Mouse (Mus musculus) neural tube, embryonic 13.5 days (tissue): ENCODE data around the gene Atg13. TPM values are rescaled to one million over a fixed set of nuclear protein-coding genes. Genes with fewer than 3 reads are reported as not detected.
A peak's percentile ranks its signal among the peaks of the same experiment; 100 is the strongest.

ENCODE experiments used
- ATAC-seq: fragments of 200-750 bp; cut with Nextera tagmentation; 2 replicates; pipeline ENCODE4 v1.8.0; 2017; ENCODE audit warnings: low read depth, mild to moderate bottlenecking, moderate TSS enrichment, moderate library complexity
- H3K27ac ChIP-seq: fragments of 300-500 bp; sonication (generic); replicated peaks from 2 replicates; pipeline ENCODE4 v1.5.1; 2015; ENCODE audit warnings: moderate library complexity, mild to moderate bottlenecking, inconsistent platforms
- H3K27me3 ChIP-seq: fragments of 300-500 bp; sonication (generic); 2 replicates; pipeline ENCODE4 v1.6.1; 2015; ENCODE audit warnings: mild to moderate bottlenecking, inconsistent platforms
- H3K36me3 ChIP-seq: fragments of 300-500 bp; sonication (generic); 2 replicates; pipeline ENCODE4 v1.6.1; 2015; ENCODE audit warnings: mild to moderate bottlenecking, inconsistent platforms
- H3K4me1 ChIP-seq: fragments of 300-500 bp; sonication (generic); replicated peaks from 2 replicates; pipeline ENCODE4 v1.6.1; 2015; ENCODE audit warnings: inconsistent platforms
- H3K4me2 ChIP-seq: fragments of 300-500 bp; sonication (generic); 2 replicates; pipeline ENCODE4 v1.6.1; 2015; ENCODE audit warnings: inconsistent platforms, mild to moderate bottlenecking, moderate library complexity
- H3K4me3 ChIP-seq: fragments of 300-500 bp; sonication (generic); 2 replicates; pipeline ENCODE4 v1.5.1; 2015; ENCODE audit warnings: mild to moderate bottlenecking, inconsistent platforms
- H3K9ac ChIP-seq: fragments of 300-500 bp; sonication (generic); 2 replicates; pipeline ENCODE4 v1.6.1; 2015; ENCODE audit warnings: moderate library complexity, mild to moderate bottlenecking, inconsistent platforms
- H3K9me3 ChIP-seq: fragments of 300-500 bp; sonication (generic); 2 replicates; pipeline ENCODE4 v1.6.1; 2016; ENCODE audit warnings: inconsistent platforms
- whole genome bisulfite sequencing: fragments of 180-500 bp; shearing (Covaris S2); methylation state at CpG from one replicate; pipeline ENCODE4 v1.1.7; 2015; 5-methylcytosine and 5-hydroxymethylcytosine counted together
- polyA plus RNA-seq: library from polyadenylated mRNA; unstranded; fragments of >200 nt; fragmentation: Nextera tagmentation; extraction: Ambion mirVana; gene quantifications from 2 replicates; pipeline ENCODE4 v1.2.1, GENCODE M21; 2015

The Atg13 gene
- polyA plus RNA-seq, 1 experiment from 2014 or later: 36.2 TPM

- Histone ChIP-seq H3K9ac (no peak overlapping the region), H3K4me2 (no peak overlapping the region)
- WGBS: 79% methylated on average over 8 of the region's 8 CpGs
Measured at GRCm38 (mm10) chr2:91656774-91657173, 53.6 kb downstream of the Atg13 start.

GRCm38 (mm10) chr2:91655827-91656226, 54.5 kb downstream of the Atg13 start:
- ATAC-seq: no peak
- Histone ChIP-seq H3K27ac (no peak overlapping the region), H3K9ac (no peak overlapping the region), H3K36me3 (peaks cover 79% of the 10 kb centered on the region), H3K9me3 (no peaks in the 10 kb centered on the region), H3K4me1 (peaks cover 25% of the 10 kb centered on the region), H3K27me3 (no peaks in the 10 kb centered on the region), H3K4me2 (no peak overlapping the region), H3K4me3 (no peak overlapping the region)
- WGBS: 72% methylated on average over 6 of the region's 6 CpGs

More at GRCm38 (mm10) chr2:91656774-91657173, 53.6 kb downstream of the Atg13 start:
- no peak for ATAC-seq
- peaks cover 15% of the 10 kb centered on the region for H3K4me1 ChIP-seq
- H3K27ac ChIP-seq: no peak overlapping the region
- H3K27me3 ChIP-seq: no peaks in the 10 kb centered on the region
- no peak overlapping the region for H3K4me3 ChIP-seq
- no peaks in the 10 kb centered on the region for H3K9me3 ChIP-seq
- H3K36me3 ChIP-seq: peaks cover 87% of the 10 kb centered on the region

GRCm38 (mm10) chr2:91655388-91655787, 55.0 kb downstream of the Atg13 start:
- Histone ChIP-seq H3K9me3 (no peaks in the 10 kb centered on the region), H3K4me2 (no peak overlapping the region), H3K27ac (no peak overlapping the region), H3K27me3 (no peaks in the 10 kb centered on the region), H3K4me1 (peaks cover 29% of the 10 kb centered on the region), H3K36me3 (peaks cover 78% of the 10 kb centered on the region), H3K4me3 (no peak overlapping the region), H3K9ac (no peak overlapping the region)
- no peak for ATAC-seq
- 94% methylated on average over 5 of the region's 5 CpGs for WGBS

- H3K4me1 ChIP-seq: peaks cover 44% of the 10 kb centered on the region
- H3K4me2 ChIP-seq: no peak overlapping the region
- H3K27me3 ChIP-seq: no peaks in the 10 kb centered on the region
- no peak overlapping the region; the same call in 1 of the 2 replicates for H3K9ac ChIP-seq
- H3K9me3 ChIP-seq: no peaks in the 10 kb centered on the region
- no peak for ATAC-seq
- no peak overlapping the region for H3K4me3 ChIP-seq
- H3K27ac ChIP-seq: no peak overlapping the region
- WGBS: 55% methylated on average over 6 of the region's 6 CpGs
- peaks cover 55% of the 10 kb centered on the region for H3K36me3 ChIP-seq
Measured at GRCm38 (mm10) chr2:91652863-91653262, 57.5 kb downstream of the Atg13 start.

GRCm38 (mm10) chr2:91651458-91652258, 58.7 kb downstream of the Atg13 start:
- Histone ChIP-seq H3K4me1 (peaks cover 46% of the 10 kb centered on the region), H3K4me2 (peak overlapping the region; percentile 86; the same call in 1 of the 2 replicates), H3K36me3 (peaks cover 55% of the 10 kb centered on the region), H3K27me3 (no peaks in the 10 kb centered on the region), H3K27ac (no peak overlapping the region), H3K9me3 (no peaks in the 10 kb centered on the region), H3K4me3 (no peak overlapping the region), H3K9ac (peak overlapping the region; percentile 31; the same call in 1 of the 2 replicates)
- 89% methylated on average over 14 of the region's 14 CpGs for WGBS
- no peak for ATAC-seq

GRCm38 (mm10) chr2:91650360-91650995, 59.9 kb downstream of the Atg13 start:
- WGBS: 15% methylated on average over 16 of the region's 16 CpGs
- Histone ChIP-seq H3K4me3 (peak overlapping the region; percentile 93), H3K4me2 (peak overlapping the region; percentile 86), H3K9ac (peak overlapping the region; percentile 98), H3K9me3 (no peaks in the 10 kb centered on the region), H3K36me3 (peaks cover 55% of the 10 kb centered on the region), H3K4me1 (peaks cover 46% of the 10 kb centered on the region), H3K27me3 (no peaks in the 10 kb centered on the region), H3K27ac (peak overlapping the region; percentile 91)
- ATAC-seq: peak; percentile 60

DNA sequence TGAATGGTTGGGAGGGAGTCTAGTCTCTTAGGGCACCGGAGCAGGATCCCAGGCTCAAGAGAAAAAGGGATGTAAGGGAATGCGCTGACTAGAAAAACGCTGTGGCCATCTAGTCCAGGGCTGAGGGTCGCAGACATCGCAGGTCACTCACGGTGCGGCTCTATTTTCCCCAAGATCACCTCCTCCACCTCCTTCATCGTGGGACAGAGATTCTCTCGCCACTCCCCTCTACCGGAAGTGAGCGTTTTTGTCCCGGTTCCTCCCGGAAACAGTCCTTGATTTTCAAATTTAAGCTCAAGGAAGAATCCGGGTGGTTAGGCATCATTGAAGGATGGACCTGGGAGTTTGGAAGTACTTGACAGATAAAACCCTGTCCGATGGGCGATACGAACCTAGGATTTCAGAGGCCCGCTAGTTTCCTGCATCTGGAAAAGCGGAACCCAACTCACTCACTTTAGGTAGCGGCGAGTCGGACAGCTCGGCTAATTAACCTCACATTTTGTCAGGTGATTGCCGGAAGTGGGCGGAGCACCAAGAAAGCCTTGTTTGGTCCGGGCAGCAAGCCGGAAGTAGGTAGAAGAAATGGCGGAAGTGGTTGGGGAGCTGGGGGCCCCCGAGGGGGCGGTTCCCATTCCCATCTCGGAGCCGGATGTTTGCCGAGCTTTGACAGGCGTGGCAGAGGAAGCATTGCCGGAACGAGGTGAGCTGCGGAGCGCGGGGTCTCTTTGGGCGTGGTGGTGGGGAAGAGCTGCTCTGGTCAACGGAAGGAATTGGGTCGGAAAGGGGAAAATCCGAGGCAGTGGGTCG, 60.6 kb downstream of the Atg13 start, which contains the start of the genes Zfp408 and Arhgap1:
Gene Zfp408, minus strand, starts transcription at position 239 of the 807 bp plus-strand sequence.
Gene Arhgap1, plus strand, starts transcription at position 308 of the 807 bp plus-strand sequence.
- Histone ChIP-seq H3K27me3 (no peaks in the 10 kb centered on the region), H3K4me2 (peak within 1 kb of the TSS; percentile 100), H3K27ac (peak within 1 kb of the TSS; percentile 91), H3K9me3 (no peaks in the 10 kb centered on the region), H3K4me3 (peak within 1 kb of the TSS; percentile 93), H3K4me1 (peaks cover 46% of the 10 kb centered on the region), H3K9ac (peak within 1 kb of the TSS; percentile 98), H3K36me3 (peaks cover 55% of the 10 kb centered on the region)
- WGBS: under 1% methylated on average over 44 of the region's 44 CpGs
- ATAC-seq: peak; percentile 95

DNA sequence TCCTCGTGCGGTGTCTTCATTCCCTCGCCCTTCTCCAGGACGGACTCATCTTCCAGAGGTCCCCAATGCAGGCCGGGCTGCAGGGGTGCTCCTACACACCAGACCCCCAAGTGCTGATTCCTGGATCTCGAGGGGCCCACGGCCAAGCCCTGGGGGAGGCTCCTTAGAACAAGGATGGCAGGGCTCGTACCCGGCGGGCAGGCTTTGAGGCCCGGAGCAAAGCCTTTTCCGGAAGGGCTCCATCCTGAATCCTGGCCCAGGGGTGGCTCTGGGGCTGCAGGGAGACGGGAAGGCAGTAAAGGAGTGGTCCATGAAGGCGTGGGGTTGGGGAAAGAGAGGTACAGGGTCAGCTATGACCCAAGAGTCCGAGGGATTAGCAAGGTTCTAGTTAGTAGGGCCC, 61.2 kb downstream of the Atg13 start:
- H3K9ac ChIP-seq: peak overlapping the region; percentile 98
- H3K4me3 ChIP-seq: peak overlapping the region; percentile 93
- peaks cover 46% of the 10 kb centered on the region for H3K4me1 ChIP-seq
- no peaks in the 10 kb centered on the region for H3K9me3 ChIP-seq
- peak overlapping the region; percentile 91 for H3K27ac ChIP-seq
- 2% methylated on average over 15 of the region's 15 CpGs for WGBS
- no peak for ATAC-seq
- peak overlapping the region; percentile 100 for H3K4me2 ChIP-seq
- H3K36me3 ChIP-seq: peaks cover 55% of the 10 kb centered on the region
- H3K27me3 ChIP-seq: no peaks in the 10 kb centered on the region

DNA sequence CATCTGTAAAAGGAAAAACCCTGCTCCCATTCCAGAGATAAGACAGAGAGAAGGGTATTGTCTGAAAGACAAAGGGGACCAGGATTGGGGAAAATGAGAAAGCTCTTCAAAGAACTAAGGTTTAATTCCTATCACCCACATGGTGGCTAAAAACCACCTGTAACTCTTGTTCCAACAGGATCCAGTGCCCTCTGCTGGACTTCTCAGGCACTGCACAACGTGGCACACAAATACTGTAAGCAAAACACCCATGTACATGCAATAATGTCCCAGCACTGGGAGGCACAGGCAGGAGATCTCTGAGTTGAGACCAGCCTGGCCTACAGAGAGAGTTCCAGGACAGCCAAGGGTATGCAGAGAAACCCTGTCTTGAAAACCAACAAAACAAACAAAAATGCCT, 63.6 kb downstream of the Atg13 start:
- no peak overlapping the region for H3K4me3 ChIP-seq
- peaks cover 30% of the 10 kb centered on the region for H3K4me1 ChIP-seq
- peaks cover 63% of the 10 kb centered on the region for H3K36me3 ChIP-seq
- ATAC-seq: no peak
- H3K9me3 ChIP-seq: no peaks in the 10 kb centered on the region
- H3K4me2 ChIP-seq: no peak overlapping the region
- 47% methylated on average over 1 of the region's 1 CpGs for WGBS
- H3K9ac ChIP-seq: no peak overlapping the region
- H3K27ac ChIP-seq: no peak overlapping the region
- H3K27me3 ChIP-seq: no peaks in the 10 kb centered on the region

- peaks cover 63% of the 10 kb centered on the region for H3K36me3 ChIP-seq
Measured at GRCm38 (mm10) chr2:91645811-91646210, 64.6 kb downstream of the Atg13 start.

GRCm38 (mm10) chr2:91645354-91645753, 65.0 kb downstream of the Atg13 start:
- Histone ChIP-seq H3K27me3 (no peaks in the 10 kb centered on the region), H3K4me1 (peaks cover 16% of the 10 kb centered on the region), H3K9ac (no peak overlapping the region), H3K4me2 (no peak overlapping the region), H3K4me3 (no peak overlapping the region), H3K36me3 (peaks cover 63% of the 10 kb centered on the region), H3K9me3 (no peaks in the 10 kb centered on the region), H3K27ac (no peak overlapping the region)
- 99% methylated on average over 15 of the region's 15 CpGs for WGBS
- ATAC-seq: no peak

More at GRCm38 (mm10) chr2:91645811-91646210, 64.6 kb downstream of the Atg13 start:
- H3K4me2 ChIP-seq: no peak overlapping the region
- ATAC-seq: no peak
- H3K9ac ChIP-seq: no peak overlapping the region
- H3K4me1 ChIP-seq: peaks cover 21% of the 10 kb centered on the region
- H3K27ac ChIP-seq: no peak overlapping the region
- no peaks in the 10 kb centered on the region for H3K9me3 ChIP-seq
- no peak overlapping the region for H3K4me3 ChIP-seq
- no peaks in the 10 kb centered on the region for H3K27me3 ChIP-seq
- WGBS: 95% methylated on average over 11 of the region's 11 CpGs
